Mouse (Mus musculus) C2C12 (cell line): ENCODE measurements around the gene Lsm14b.

Experiments used
- CEBPB ChIP-seq: IDR thresholded peaks from one replicate; pipeline ENCODE4 v1.6.1; 2011; ENCODE audit warnings: low read depth, mild to moderate bottlenecking, control low read depth, moderate library complexity
- CTCF ChIP-seq: IDR thresholded peaks from one replicate; pipeline ENCODE4 v1.5.1; 2011; ENCODE audit not compliant: control insufficient read depth, insufficient read depth, insufficient read length
- FOSL1 ChIP-seq: IDR thresholded peaks from one replicate; pipeline ENCODE4 v1.8.0; 2011; ENCODE audit warnings: mild to moderate bottlenecking, low read length; ENCODE audit not compliant: poor library complexity, insufficient read depth, severe bottlenecking
- MAX ChIP-seq: IDR thresholded peaks from one replicate; pipeline ENCODE4 v1.6.1; 2011; ENCODE audit warnings: mild to moderate bottlenecking, control low read depth
- MYOD1 ChIP-seq: IDR thresholded peaks from one replicate; pipeline ENCODE4 v1.6.1; 2011; ENCODE audit warnings: low read depth; ENCODE audit not compliant: control insufficient read depth, insufficient read length
- USF1 ChIP-seq: IDR thresholded peaks from one replicate; pipeline ENCODE4 v1.6.1; 2011; ENCODE audit warnings: low read depth, mild to moderate bottlenecking, control low read depth, moderate library complexity

DNA sequence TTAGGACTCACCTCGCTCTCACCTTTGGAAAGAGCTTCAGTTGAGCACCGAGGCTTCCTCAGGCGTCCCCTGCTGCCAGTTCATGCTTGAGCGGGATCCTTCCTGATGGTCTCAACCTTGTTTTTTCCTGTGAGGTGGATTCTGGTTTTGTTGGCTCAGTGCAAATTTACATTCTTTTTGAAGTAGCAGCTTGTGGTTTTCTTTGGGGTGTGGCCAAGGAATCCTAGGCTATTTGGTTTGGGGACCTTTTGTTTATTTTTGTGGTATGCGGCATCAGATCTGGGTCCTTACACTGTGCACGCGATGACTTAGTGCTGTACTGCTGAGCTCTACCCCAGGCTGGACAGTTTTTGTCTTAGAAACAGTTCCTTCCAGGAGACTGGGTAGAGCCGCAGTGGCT, 55.9 kb downstream of the Lsm14b start:
- no peak for TF ChIP-seq CTCF
- TF ChIP-seq CEBPB = no peak
- no peak for TF ChIP-seq FOSL1
- no peak for TF ChIP-seq MYOD1
- no peak for TF ChIP-seq USF1
- TF ChIP-seq MAX = no peak
